Mouse (Mus musculus): ENCODE measurements around the gene Gpr132. TPM values are rescaled to one million over a fixed set of nuclear protein-coding genes. Genes with fewer than 3 reads are reported as not detected.
"Not testable (repeated sequence)": the region's sequence is repeated elsewhere in the genome, so short reads cannot be mapped to it uniquely, and the experiment has no call there.

The Gpr132 gene
- polyA plus RNA-seq, 1 experiment from 2014 or later, result 0.22 TPM

GRCm38 (mm10) chr12:112850344-112850743, 17.7 kb downstream of the Gpr132 start:
- Histone ChIP-seq H3K4me3 (replicated peaks; ENCODE audit: low read length) (no peak overlapping the region), H3K9me3 (replicated peaks; ENCODE audit: control insufficient read depth, low read length) (no peaks in the 10 kb centered on the region), H3K4me2 (ENCODE audit: low read depth, low read length) (no peak overlapping the region), H3K36me3 (ENCODE audit: control insufficient read depth, insufficient read depth, low read length) (no peaks in the 10 kb centered on the region), H3K27ac (ENCODE audit: low read length) (no peak overlapping the region), H3K27me3 (ENCODE audit: control insufficient read depth, insufficient read depth, low read length) (no peaks in the 10 kb centered on the region), H3K9ac (ENCODE audit: low read length) (no peak overlapping the region), H3K4me1 (ENCODE audit: control insufficient read depth, insufficient read depth, low read length) (no peaks in the 10 kb centered on the region)
- no peak for ATAC-seq (ENCODE audit: insufficient read depth, low FRiP score)
- WGBS, result 87% methylated on average over 9 of the region's 9 CpGs

GRCm38 (mm10) chr12:112849235-112850022, 18.6 kb downstream of the Gpr132 start:
- no peak overlapping the region for H3K9ac ChIP-seq (ENCODE audit: low read length)
- no peak overlapping the region for H3K4me2 ChIP-seq (ENCODE audit: low read depth, low read length)
- no peaks in the 10 kb centered on the region for H3K9me3 ChIP-seq (replicated peaks; ENCODE audit: control insufficient read depth, low read length)
- H3K4me3 ChIP-seq (replicated peaks; ENCODE audit: low read length), result no peak overlapping the region
- no peak for ATAC-seq (ENCODE audit: insufficient read depth, low FRiP score)
- H3K27me3 ChIP-seq (ENCODE audit: control insufficient read depth, insufficient read depth, low read length), result no peaks in the 10 kb centered on the region
- 77% methylated on average over 11 of the region's 11 CpGs for WGBS
- H3K36me3 ChIP-seq (ENCODE audit: control insufficient read depth, insufficient read depth, low read length), result no peaks in the 10 kb centered on the region
- no peak overlapping the region for H3K27ac ChIP-seq (ENCODE audit: low read length)
- H3K4me1 ChIP-seq (ENCODE audit: control insufficient read depth, insufficient read depth, low read length), result no peaks in the 10 kb centered on the region

GRCm38 (mm10) chr12:112847880-112848279, 20.1 kb downstream of the Gpr132 start:
- no peaks in the 10 kb centered on the region for H3K36me3 ChIP-seq (ENCODE audit: control insufficient read depth, insufficient read depth, low read length)

GRCm38 (mm10) chr12:112843803-112844202, 24.2 kb downstream of the Gpr132 start:
- Histone ChIP-seq H3K36me3 (ENCODE audit: control insufficient read depth, insufficient read depth, low read length) (no peaks in the 10 kb centered on the region), H3K9me3 (replicated peaks; ENCODE audit: control insufficient read depth, low read length) (no peaks in the 10 kb centered on the region; the same call in 1 of the 2 replicates), H3K4me2 (ENCODE audit: low read depth, low read length) (no peak overlapping the region), H3K4me1 (ENCODE audit: control insufficient read depth, insufficient read depth, low read length) (no peaks in the 10 kb centered on the region), H3K27ac (ENCODE audit: low read length) (no peak overlapping the region), H3K4me3 (replicated peaks; ENCODE audit: low read length) (no peak overlapping the region), H3K27me3 (ENCODE audit: control insufficient read depth, insufficient read depth, low read length) (no peaks in the 10 kb centered on the region), H3K9ac (ENCODE audit: low read length) (no peak overlapping the region)
- 17% methylated on average over 3 of the region's 3 CpGs for WGBS
- ATAC-seq (ENCODE audit: insufficient read depth, low FRiP score), result peak; percentile 84

More at GRCm38 (mm10) chr12:112847880-112848279, 20.1 kb downstream of the Gpr132 start:
- Histone ChIP-seq H3K9me3 (replicated peaks; ENCODE audit: control insufficient read depth, low read length) (no peaks in the 10 kb centered on the region), H3K27me3 (ENCODE audit: control insufficient read depth, insufficient read depth, low read length) (no peaks in the 10 kb centered on the region), H3K4me3 (replicated peaks; ENCODE audit: low read length) (no peak overlapping the region), H3K4me1 (ENCODE audit: control insufficient read depth, insufficient read depth, low read length) (no peaks in the 10 kb centered on the region), H3K27ac (ENCODE audit: low read length) (no peak overlapping the region), H3K9ac (ENCODE audit: low read length) (no peak overlapping the region), H3K4me2 (ENCODE audit: low read depth, low read length) (no peak overlapping the region)
- 92% methylated on average over 2 of the region's 2 CpGs for WGBS
- no peak for ATAC-seq (ENCODE audit: insufficient read depth, low FRiP score)

- not testable (repeated sequence) for H3K4me1 ChIP-seq (ENCODE audit: control insufficient read depth, insufficient read depth, low read length); H3K27me3 ChIP-seq (ENCODE audit: control insufficient read depth, insufficient read depth, low read length); H3K9ac ChIP-seq (ENCODE audit: low read length); H3K36me3 ChIP-seq (ENCODE audit: control insufficient read depth, insufficient read depth, low read length); H3K4me2 ChIP-seq (ENCODE audit: low read depth, low read length); H3K4me3 ChIP-seq (replicated peaks; ENCODE audit: low read length); H3K9me3 ChIP-seq (replicated peaks; ENCODE audit: control insufficient read depth, low read length); ATAC-seq (ENCODE audit: insufficient read depth, low FRiP score); H3K27ac ChIP-seq (ENCODE audit: low read length)
- WGBS, result 60% methylated on average over 2 of the region's 2 CpGs
These were observed 25.9 kb downstream of the Gpr132 start for GRCm38 (mm10) chr12:112842128-112842527.

GRCm38 (mm10) chr12:112841338-112841892, 26.6 kb downstream of the Gpr132 start:
- 72% methylated on average over 4 of the region's 4 CpGs for WGBS
- H3K27me3 ChIP-seq (ENCODE audit: control insufficient read depth, insufficient read depth, low read length), result not testable (repeated sequence)

GRCm38 (mm10) chr12:112840209-112841086, 27.6 kb downstream of the Gpr132 start:
- 65% methylated on average over 25 of the region's 25 CpGs for WGBS

More at GRCm38 (mm10) chr12:112841338-112841892, 26.6 kb downstream of the Gpr132 start:
- not testable (repeated sequence) for H3K4me1 ChIP-seq (ENCODE audit: control insufficient read depth, insufficient read depth, low read length); H3K9ac ChIP-seq (ENCODE audit: low read length); H3K36me3 ChIP-seq (ENCODE audit: control insufficient read depth, insufficient read depth, low read length); H3K9me3 ChIP-seq (replicated peaks; ENCODE audit: control insufficient read depth, low read length); H3K27ac ChIP-seq (ENCODE audit: low read length); H3K4me2 ChIP-seq (ENCODE audit: low read depth, low read length); H3K4me3 ChIP-seq (replicated peaks; ENCODE audit: low read length); ATAC-seq (ENCODE audit: insufficient read depth, low FRiP score)

GRCm38 (mm10) chr12:112835046-112835445, 33.0 kb downstream of the Gpr132 start:
- Histone ChIP-seq H3K4me3 (replicated peaks; ENCODE audit: low read length) (no peak overlapping the region), H3K27me3 (ENCODE audit: control insufficient read depth, insufficient read depth, low read length) (no peaks in the 10 kb centered on the region), H3K27ac (ENCODE audit: low read length) (no peak overlapping the region), H3K4me1 (ENCODE audit: control insufficient read depth, insufficient read depth, low read length) (peaks cover 6% of the 10 kb centered on the region; the same call in 1 of the 2 replicates), H3K4me2 (ENCODE audit: low read depth, low read length) (no peak overlapping the region), H3K9ac (ENCODE audit: low read length) (no peak overlapping the region), H3K36me3 (ENCODE audit: control insufficient read depth, insufficient read depth, low read length) (0 out of 2 replicates have a peak, but pooled peaks cover 4% of the 10 kb centered on the region), H3K9me3 (replicated peaks; ENCODE audit: control insufficient read depth, low read length) (no peaks in the 10 kb centered on the region; the same call in 1 of the 2 replicates)
- WGBS, result 44% methylated on average over 2 of the region's 2 CpGs
- ATAC-seq (ENCODE audit: insufficient read depth, low FRiP score), result no peak

More at GRCm38 (mm10) chr12:112840209-112841086, 27.6 kb downstream of the Gpr132 start:
- Histone ChIP-seq H3K27ac (ENCODE audit: low read length) (no peak overlapping the region), H3K27me3 (ENCODE audit: control insufficient read depth, insufficient read depth, low read length) (no peaks in the 10 kb centered on the region), H3K9ac (ENCODE audit: low read length) (no peak overlapping the region), H3K4me1 (ENCODE audit: control insufficient read depth, insufficient read depth, low read length) (no peaks in the 10 kb centered on the region), H3K36me3 (ENCODE audit: control insufficient read depth, insufficient read depth, low read length) (no peaks in the 10 kb centered on the region), H3K9me3 (replicated peaks; ENCODE audit: control insufficient read depth, low read length) (no peaks in the 10 kb centered on the region; the same call in 1 of the 2 replicates), H3K4me3 (replicated peaks; ENCODE audit: low read length) (no peak overlapping the region), H3K4me2 (ENCODE audit: low read depth, low read length) (no peak overlapping the region)
- no peak for ATAC-seq (ENCODE audit: insufficient read depth, low FRiP score)

All from stomach, embryonic 16.5 days (tissue).